Mouse (Mus musculus) heart, adult 11 months (tissue): ENCODE data around the gene Cyp2c69.
A peak's percentile ranks its signal among the peaks of the same experiment; 100 is the strongest.
"Not testable (repeated sequence)": the region's sequence is repeated elsewhere in the genome, so short reads cannot be mapped to it uniquely, and the experiment has no call there.

Experiments used
- DNase-seq: peaks from one replicate; pipeline ENCODE4 v3.0.0; 2022

Cyp2c69 gene

DNA sequence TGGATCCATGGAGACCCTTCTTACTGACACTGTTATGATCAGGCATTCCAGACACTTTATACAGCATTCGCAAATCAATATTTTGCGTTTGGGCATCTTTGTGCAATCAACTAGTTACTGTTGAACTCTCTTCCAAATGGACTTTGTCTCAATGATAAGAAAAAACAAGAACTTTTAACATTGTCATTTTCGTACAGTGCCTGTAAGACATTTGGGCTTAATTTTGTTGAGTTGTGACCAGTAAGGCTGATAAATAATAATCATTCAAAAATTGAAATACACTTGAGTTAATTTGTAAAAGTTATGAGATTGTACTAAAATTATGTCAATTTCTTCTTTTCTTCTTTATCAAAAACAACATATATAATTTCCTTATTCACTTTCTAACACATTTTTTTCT lies at the start of gene Cyp2c69:
Gene Cyp2c69 (minus strand): TSS at position 101 of the 400 bp plus-strand sequence.
- DNase-seq, result not testable (repeated sequence)

DNA sequence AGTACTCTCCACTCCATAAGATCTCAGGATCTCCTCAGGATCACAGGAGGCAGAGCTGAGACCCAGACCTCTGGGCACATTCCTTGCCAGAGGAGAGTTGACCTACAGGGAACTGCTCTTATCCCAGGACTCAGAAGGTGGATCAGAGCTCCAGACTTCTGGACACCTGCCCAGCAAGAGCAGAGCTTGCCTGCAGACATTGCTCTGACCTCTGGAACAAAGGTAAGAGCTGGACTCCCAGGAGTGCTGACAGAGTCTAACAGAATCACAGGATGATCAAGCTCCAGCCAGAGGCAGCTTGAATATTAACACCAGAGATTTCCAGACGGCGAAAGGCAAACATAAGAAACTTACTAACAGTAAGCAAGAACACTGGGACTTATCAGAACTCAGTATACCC lies 48.8 kb upstream of the Cyp2c69 start:
- DNase-seq, result no peak

DNA sequence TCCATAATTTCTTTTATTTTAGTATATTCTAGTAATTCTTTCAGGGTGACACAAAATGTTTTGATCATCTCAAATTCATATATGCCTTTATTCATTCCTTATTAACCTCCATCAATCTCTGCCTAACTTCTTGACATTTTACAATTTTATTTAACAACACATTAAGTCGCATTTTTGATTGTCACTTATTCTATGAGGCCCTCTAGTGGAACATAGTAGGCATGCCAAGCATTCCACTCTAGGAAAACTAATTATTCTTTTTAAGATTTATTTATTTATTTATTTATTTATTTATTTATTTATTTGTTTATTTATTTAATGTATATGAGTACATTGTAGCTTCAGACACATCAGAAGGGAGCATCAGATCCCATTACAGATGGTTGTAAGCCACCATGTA lies 43.4 kb upstream of the Cyp2c69 start:
- DNase-seq, result no peak

DNA sequence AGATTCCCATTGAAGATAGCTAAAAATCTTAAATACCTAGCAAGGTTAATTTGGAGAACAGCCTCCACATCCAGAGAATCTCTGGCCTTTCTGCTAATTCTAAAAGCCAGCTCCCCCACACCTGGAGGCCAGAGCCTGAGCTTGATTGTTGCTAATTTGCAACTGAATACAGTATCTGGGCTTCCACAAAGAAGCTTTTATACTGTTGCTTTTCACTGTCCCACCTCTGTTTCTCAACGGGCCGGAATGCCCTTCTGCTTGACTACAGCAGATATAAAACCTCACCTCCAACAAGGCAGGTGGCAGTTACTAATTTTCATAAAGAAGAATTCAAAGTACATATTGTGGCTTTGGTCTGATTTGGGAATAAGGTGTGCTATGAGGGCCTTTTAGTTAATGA lies 15.1 kb upstream of the Cyp2c69 start:
- no peak for DNase-seq

DNA sequence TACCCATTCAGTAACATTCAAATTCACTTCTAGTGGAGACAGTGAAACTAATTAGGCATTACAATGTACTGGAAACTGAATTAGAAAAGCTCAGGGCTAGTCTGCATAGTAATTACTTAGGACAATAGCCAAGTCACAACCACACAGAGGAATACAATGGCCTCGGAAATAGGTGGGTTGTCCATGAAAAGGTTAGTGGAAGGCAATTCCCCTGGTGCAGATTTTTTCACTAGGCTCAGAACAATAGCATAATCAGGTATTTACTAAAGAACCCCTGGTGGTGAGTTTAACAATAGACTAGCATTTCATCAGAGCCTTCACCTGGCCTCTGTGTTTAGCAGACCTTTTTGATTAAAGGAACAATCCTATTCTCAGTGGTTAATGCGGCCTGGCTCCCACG lies 3.5 kb upstream of the Cyp2c69 start:
- DNase-seq, result peak; percentile 45

DNA sequence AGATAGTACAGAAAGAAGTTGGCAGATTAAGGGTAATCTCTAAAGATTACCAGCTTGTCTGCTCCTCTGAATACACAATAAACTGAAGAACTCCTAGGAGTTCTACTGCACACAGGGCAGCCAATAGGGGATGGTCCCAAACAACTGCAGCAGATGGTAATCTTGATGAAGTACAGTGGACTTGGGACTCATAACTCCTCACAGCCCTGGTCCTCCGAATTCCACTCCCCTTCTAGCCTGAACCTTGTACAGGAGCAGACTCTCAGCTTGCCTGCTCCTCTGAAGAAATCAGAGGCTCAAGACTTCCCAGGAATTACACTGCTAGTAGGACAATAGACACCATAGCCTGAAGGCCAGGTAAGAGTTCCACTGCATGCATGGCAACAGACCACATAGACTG lies 20.5 kb downstream of the Cyp2c69 start:
- no peak for DNase-seq

DNA sequence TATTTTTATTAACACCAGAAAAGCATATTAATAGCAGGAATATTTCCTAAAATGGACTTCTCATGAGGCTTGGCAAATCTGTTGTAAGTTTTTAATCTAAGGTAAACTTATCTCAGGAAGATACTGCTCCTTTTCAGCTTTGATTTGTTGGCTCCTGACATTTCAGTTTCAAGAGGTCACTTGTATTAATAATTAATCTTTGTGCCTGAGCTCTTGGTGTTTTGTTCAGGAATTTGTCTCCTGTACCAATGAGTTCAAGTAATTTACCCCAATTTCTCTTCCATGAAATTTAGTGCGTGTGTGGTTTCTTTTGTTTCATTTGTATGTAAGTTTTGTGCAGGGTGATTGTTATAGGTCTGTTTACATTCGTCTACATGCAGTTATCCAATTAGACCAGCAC lies 65.7 kb downstream of the Cyp2c69 start:
- DNase-seq, result not testable (repeated sequence)

- DNase-seq, result not testable (repeated sequence)
Observed at GRCm38 (mm10) chr19:39816400-39816799, 70.2 kb downstream of the Cyp2c69 start.

DNA sequence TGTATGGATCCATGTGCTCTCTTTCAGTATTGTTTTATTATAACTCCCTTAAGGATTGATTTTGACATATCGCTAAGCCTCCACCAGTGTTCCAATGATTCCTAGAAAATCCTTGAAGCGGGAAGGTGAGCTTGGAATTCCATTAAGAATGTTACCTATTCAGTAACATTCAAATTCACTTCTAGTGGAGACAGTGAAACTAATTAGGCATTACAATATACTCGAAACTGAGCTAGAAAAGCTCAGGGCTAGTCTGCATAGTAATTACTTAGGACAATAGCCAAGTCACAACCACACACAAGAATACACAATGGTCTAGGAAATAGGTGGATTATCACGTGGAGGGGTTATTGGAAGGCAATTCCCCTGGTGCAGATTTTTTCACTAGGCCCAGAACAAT lies 70.6 kb downstream of the Cyp2c69 start:
- not testable (repeated sequence) for DNase-seq

DNA sequence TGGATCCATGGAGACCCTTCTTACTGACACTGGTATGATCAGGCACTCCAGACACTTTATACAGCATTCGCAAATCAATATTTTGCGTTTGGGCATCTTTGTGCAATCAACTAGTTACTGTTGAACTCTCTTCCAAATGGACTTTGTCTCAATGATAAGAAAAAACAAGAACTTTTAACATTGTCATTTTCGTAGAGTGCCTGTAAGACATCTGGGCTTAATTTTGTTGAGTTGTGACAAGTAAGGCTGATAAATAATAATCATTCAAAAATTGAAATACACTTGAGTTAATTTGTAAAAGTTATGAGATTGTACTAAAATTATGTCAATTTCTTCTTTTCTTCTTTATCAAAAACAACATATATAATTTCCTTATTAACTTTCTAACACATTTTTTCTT lies 73.9 kb downstream of the Cyp2c69 start, which contains the start of gene Cyp2c40:
Gene Cyp2c40 (minus strand): TSS at position 101 of the 400 bp plus-strand sequence.
- DNase-seq, result not testable (repeated sequence)
